Mouse (Mus musculus) layer of hippocampus, adult 9-10 months (tissue): ENCODE results near the gene Gdpd1.

ENCODE experiments used
- DNase-seq: peaks from one replicate; pipeline ENCODE4 v3.0.0; 2022; ENCODE audit warnings: low spot score

Gdpd1 gene

DNA sequence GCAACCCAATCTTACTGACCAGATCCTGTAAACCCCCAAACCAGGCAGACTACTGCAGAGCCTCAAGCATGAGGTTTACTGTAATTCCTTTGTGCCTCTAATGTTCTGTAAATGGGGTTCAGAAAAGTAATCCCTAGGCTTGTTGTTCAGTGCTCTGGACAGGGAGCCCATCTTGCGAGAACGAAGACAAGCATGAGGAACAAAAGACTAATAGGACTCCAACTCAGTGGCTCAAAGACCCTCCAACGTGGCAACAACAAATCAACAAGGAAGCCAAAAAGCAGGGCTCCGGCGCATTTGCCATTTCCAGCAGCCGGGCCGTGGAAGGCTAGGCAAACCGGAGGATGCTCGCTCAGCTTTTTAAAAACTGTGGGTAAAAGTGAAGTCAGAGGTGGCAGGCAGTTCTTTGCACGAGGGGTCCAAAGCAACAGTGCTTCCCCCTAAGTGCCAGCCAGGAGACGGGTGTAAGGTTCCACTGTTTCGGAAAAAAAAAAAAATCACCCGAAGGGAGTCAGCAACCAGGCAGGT, 81.3 kb downstream of the Gdpd1 start:
- DNase-seq: no peak

- DNase-seq: no peak
Measured at GRCm38 (mm10) chr11:86991241-86991640, 82.6 kb downstream of the Gdpd1 start.

- DNase-seq: no peak
Measured at GRCm38 (mm10) chr11:86990309-86990708, 83.6 kb downstream of the Gdpd1 start.

- DNase-seq: no peak
Measured at GRCm38 (mm10) chr11:86984990-86985389, 88.9 kb downstream of the Gdpd1 start.
